Mouse (Mus musculus): ENCODE measurements around the gene Gm20795. TPM values are rescaled to one million over a fixed set of nuclear protein-coding genes. Genes with fewer than 3 reads are reported as not detected.
"Not testable (repeated sequence)": the region's sequence is repeated elsewhere in the genome, so short reads cannot be mapped to it uniquely, and the experiment has no call there.

Gene Gm20795
- not detected in 2 replicates for polyA plus RNA-seq (2016; fragmentation: Nextera tagmentation; extraction: Ambion mirVana)

DNA sequence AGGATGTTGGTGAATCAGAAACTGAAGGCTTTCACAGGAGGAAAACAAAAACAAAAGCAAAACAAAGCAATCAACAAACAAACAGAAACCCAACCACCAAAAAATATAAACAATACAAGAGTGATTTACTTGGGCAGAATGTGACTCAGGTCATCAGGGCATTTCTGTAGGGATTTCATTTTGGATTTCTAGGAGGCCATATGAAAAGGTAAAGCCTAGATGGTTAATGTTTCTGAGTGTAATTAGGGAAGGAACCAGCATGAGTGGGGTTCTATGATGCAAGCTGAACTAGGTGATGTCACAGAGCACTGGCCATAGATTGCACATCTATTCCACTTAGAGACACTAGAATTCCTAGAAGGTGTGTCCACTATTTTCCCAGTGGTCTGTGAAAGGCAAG, at the start of gene Gm20795:
Gm20795 (plus strand) TSS at position 301 of the 400 bp plus-strand sequence.
- not testable (repeated sequence) for H3K36me3 ChIP-seq; H3K9ac ChIP-seq (replicated peaks); H3K9me3 ChIP-seq; H3K4me2 ChIP-seq (replicated peaks); ATAC-seq (ENCODE audit: low FRiP score, low read depth); H3K4me3 ChIP-seq; H3K27ac ChIP-seq (replicated peaks); H3K4me1 ChIP-seq; H3K27me3 ChIP-seq

GRCm38 (mm10) chrY:40775665-40776064, 29.0 kb upstream of the Gm20795 start, which contains the start of gene Gm21797:
Gene Gm21797, minus strand, starts transcription at chrY:40775765.
- not testable (repeated sequence) for H3K4me2 ChIP-seq (replicated peaks); H3K9me3 ChIP-seq; H3K27me3 ChIP-seq; H3K4me3 ChIP-seq; H3K4me1 ChIP-seq; H3K27ac ChIP-seq (replicated peaks); H3K36me3 ChIP-seq; ATAC-seq (ENCODE audit: low FRiP score, low read depth); H3K9ac ChIP-seq (replicated peaks)
- WGBS = no CpG with 5 or more reads among the region's 3 CpGs

Other genes with a start within 250 kb of the Gm20795 start
- not detected in 2 replicates for gene Gm21852, start 152.9 kb upstream of the Gm20795 start, polyA plus RNA-seq (2016; fragmentation: Nextera tagmentation; extraction: Ambion mirVana)
- not detected in 2 replicates for gene Gm21797, start 29.1 kb upstream of the Gm20795 start, polyA plus RNA-seq (2016; fragmentation: Nextera tagmentation; extraction: Ambion mirVana)